Mouse (Mus musculus) adrenal gland, adult 2 months (tissue): Measurements from ENCODE around the gene Hs6st3. TPM values are rescaled to one million over a fixed set of nuclear protein-coding genes. Genes with fewer than 3 reads are reported as not detected.
A peak's percentile ranks its signal among the peaks of the same experiment; 100 is the strongest.

Experiments
- DNase-seq: peaks from one replicate; pipeline ENCODE4 v3.0.0; 2021
- polyA plus RNA-seq: library from polyadenylated mRNA; depleted of rRNA; stranded (reverse); fragments of >200 nt; gene quantifications from 2 replicates; pipeline ENCODE4 v1.2.3, GENCODE M21; 2012
- total RNA-seq, 2 experiments: library from RNA; stranded (reverse); gene quantifications; 2 replicates each; pipeline ENCODE4 v1.2.3; 2021

The Hs6st3 gene
- total and polyA plus RNA-seq, 3 experiments, result 0.69 to 0.90 (median 0.76) TPM

- DNase-seq, result peak; percentile 28
Observed at GRCm38 (mm10) chr14:119797172-119797850, 659.2 kb downstream of the Hs6st3 start.

- DNase-seq, result no peak
Observed at GRCm38 (mm10) chr14:119798561-119798960, 660.4 kb downstream of the Hs6st3 start.

DNA sequence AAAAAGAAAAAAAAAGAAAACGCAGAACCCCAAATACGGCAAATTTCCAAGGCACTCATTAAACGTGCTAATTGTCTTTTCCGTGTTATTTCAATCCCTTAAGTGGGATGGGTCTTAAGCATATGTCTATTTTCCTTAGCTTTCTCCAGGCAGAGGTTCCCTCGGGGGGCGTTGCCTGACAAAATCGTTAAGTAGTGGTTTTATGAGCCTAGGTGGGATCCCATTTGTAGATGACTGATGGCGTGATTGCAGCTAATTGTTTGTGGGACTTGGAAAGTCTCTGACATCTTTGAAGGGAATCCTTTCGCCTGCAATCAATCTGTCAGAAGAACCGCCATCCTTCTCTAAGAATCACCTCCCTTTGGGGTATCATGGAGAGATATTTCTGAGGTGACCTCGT is 662.7 kb downstream of the Hs6st3 start:
- DNase-seq, result no peak

- no peak for DNase-seq
Observed at GRCm38 (mm10) chr14:119813898-119814297, 675.8 kb downstream of the Hs6st3 start.

GRCm38 (mm10) chr14:119815616-119816015 is 677.5 kb downstream of the Hs6st3 start:
- peak; percentile 79 for DNase-seq

GRCm38 (mm10) chr14:119820562-119820961 is 682.4 kb downstream of the Hs6st3 start:
- peak; percentile 37 for DNase-seq

DNA sequence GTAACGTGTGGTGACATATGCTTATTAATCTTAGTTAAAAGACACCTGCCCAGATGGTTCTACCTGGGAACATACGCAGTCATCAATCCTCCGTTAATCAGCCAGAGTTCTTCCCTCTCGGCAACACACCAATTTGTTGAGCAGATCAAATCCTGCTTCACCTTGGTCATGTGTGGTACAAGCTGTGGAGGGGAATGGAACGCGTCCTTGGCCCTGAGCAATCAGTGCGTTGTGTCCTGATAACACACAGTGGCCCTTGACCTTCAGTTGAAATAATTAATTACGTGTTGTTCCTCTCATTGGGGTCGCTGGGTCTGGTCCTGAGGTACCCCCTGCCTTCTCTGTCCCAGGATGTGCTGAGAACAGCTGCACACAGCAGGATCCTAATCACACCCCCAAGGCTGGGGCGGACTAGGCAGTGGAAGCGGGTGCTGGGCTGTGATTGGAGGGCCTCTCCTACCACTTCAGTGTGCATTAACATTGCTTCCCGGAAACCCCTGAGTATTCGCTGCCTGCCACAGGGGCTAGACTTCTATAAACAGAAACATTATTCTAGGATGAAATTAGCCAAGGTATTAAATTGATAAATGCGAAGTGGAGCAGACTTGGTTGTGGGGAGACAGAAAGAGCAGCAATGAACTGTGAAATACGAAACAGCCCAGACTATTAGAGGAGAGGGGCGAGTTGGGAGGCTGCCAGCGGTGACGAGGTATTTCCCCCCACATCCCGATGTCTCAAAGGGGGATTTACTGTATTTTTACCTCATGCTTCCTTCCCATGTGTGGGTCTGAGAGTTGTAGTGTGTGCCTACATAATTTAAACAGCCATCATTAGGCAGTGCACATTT is 693.2 kb downstream of the Hs6st3 start:
- no peak for DNase-seq

- DNase-seq, result no peak
Observed at GRCm38 (mm10) chr14:119832012-119832325, 693.8 kb downstream of the Hs6st3 start.

DNA sequence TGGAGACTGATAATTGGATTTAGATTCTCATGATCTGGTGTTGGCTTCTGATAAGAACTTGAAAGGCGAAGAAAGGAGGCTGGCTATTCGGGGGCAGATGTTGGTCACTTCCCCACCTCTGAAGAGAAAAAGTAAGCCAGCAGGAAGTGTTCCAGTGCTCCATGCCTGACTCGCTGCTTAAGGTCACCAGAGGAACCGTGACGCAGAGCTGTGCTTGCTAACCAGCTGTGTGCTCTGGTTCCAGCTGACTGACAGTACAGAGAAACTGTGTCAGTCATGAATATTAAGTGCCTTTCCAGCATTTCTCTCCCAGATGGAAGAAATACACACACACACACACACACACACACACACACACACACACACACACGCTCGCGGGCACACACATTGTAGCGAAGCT is 694.8 kb downstream of the Hs6st3 start:
- DNase-seq, result no peak

DNA sequence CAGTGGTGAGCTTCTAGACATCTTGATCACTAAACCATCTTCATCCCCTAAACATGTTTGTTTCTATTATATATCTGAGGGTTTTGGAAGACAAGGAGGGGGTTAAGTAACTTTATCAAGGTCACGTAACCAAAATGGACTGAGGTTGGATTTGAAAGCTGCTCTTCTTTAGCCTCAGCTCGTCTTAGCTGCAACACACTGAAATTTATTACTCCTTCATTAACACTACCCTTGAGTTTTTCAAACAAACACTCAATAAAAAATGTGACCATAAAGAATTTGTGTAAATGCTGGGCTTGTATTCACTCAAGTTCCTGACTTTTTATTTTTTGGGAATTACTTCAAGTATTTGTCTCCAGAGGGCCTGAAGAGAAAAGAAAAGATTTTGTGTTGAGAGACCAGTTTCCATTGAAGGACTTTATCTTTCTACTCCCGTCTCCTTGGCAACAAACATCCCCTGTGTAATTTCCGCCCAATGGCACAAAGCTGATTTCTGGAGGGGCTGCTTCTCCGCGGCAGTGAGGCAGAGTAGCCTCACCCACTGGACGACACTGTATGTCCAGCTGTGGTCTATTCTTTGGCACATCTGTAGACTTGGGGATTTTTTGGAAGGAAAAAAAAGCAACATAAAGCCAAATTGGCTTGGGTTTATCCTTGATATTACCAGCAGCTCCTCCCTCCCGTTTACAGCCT is 696.0 kb downstream of the Hs6st3 start:
- DNase-seq, result no peak

DNA sequence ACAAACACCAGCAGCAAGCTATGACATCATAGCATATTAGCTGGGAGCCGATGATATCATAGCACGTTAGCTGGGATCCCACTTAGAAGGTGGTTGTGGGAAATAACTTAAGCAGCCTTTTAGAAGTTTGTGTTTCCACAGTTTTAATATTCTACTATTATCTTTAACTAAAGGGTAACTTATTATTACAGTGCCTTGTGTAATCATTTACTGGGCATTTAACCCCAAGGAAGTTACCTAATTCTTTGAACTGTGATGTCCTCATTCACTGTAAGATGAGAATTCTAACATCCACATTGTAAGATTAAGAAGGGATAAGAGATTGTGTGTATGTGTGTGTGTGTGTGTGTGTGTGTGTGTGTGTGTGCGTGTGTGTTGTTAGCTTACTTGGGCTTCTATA is 697.9 kb downstream of the Hs6st3 start:
- no peak for DNase-seq

- peak; percentile 7 for DNase-seq
Observed at GRCm38 (mm10) chr14:119847540-119847939, 709.4 kb downstream of the Hs6st3 start.

DNA sequence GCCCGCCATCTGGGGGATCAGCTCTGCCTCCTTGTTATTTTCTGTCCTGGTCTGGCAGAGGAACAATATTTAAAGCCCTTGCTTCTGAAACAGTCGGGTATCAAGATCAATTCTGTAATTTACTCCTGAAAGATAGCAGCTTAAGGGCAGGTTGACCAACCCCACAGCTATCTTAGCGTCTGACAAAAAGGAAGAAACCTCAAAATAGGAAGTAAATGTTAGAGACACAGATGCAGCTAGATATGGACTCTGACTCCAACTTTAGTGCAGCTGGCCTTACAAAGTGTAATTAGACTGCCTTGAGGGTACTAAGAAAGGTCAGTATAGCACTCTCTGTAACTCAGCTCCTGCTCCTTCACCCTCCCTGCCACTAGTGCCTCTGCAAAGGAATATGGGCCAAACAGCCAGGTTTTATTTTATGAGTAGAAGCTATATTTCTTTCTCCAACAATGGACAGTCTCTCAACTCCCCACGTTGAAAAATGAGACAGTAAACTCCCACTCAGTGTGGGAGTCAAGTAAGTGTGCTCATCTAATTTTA is 710.7 kb downstream of the Hs6st3 start:
- DNase-seq, result no peak

DNA sequence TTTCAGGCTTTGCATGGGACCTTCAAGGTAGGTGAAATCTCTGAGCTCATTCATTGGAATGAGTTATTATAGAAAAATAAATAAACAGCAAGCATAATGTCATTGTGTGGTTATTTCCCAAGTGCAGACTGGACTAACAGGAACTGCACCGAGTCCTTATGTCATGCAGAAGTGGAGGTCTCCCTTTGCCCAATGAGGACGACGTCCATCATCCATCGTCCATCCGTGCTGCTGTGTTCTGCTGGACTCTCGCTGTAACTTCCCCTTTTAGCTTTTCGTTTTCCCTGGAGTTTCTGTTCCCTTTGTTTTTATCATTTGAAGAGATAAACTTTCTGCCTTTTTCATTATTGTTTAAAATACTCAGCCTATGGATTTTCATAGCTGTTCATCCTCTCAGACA is 711.2 kb downstream of the Hs6st3 start:
- DNase-seq, result no peak

- DNase-seq, result no peak
Observed at GRCm38 (mm10) chr14:119852139-119852538, 714.0 kb downstream of the Hs6st3 start.

- DNase-seq, result no peak
Observed at GRCm38 (mm10) chr14:119857338-119858291, 719.5 kb downstream of the Hs6st3 start.

- no peak for DNase-seq
Observed at GRCm38 (mm10) chr14:119873617-119874016, 735.5 kb downstream of the Hs6st3 start.

- no peak for DNase-seq
Observed at GRCm38 (mm10) chr14:119892922-119893321, 754.8 kb downstream of the Hs6st3 start.

DNA sequence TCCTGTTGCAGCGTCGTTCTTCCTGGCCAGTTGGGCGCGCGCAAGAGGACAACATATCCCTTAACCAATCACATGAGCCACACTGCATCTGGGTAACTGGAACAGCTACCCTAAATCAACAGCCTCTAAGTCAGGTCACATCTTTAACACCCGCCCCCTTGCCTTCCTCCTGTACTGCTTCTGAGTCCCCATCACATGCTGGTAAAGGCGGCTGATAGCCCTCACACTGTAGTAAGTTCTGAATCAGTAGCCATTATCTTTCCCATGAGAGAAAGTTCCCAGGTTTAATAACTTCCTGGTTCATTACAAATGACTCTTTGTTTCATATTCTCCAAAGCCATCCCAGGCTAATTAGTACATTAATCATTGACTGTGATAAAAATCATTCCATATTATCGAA is 757.0 kb downstream of the Hs6st3 start:
- DNase-seq, result no peak

GRCm38 (mm10) chr14:119895765-119896465 is 757.8 kb downstream of the Hs6st3 start:
- no peak for DNase-seq

- DNase-seq, result peak; percentile 37
Observed at GRCm38 (mm10) chr14:119902486-119902885, 764.3 kb downstream of the Hs6st3 start.
